Mouse (Mus musculus) gastrocnemius, postnatal 14 days (tissue): ENCODE measurements around the gene Map3k20. TPM values are rescaled to one million over a fixed set of nuclear protein-coding genes. Genes with fewer than 3 reads are reported as not detected.

Experiments used
- DNase-seq: peaks from one replicate; pipeline ENCODE4 v3.0.0; 2021; ENCODE audit warnings: mixed read lengths
- intact Hi-C: fragments of 180-260 bp; cut with DNase I; formaldehyde crosslinking; loops from one replicate; pipeline ENCODE4 v1.15.1; 2025; ENCODE audit warnings: low total_unique reads
- total RNA-seq, 2 experiments: library from RNA; stranded (reverse); gene quantifications; 2 replicates each; pipeline ENCODE4 v1.2.3; 2021

Gene Map3k20
- total RNA-seq, 2 experiments from 2014 or later: 270 to 292 TPM

- intact Hi-C loops: no loop called here
These were observed 170.8 kb downstream of the Map3k20 start for GRCm38 (mm10) chr2:72456189-72456588.

GRCm38 (mm10) chr2:72464376-72465014 is 179.1 kb downstream of the Map3k20 start:
- intact Hi-C loops: no loop called here
- no peak for DNase-seq

More at GRCm38 (mm10) chr2:72456189-72456588, 170.8 kb downstream of the Map3k20 start:
- no peak for DNase-seq

- DNase-seq: no peak
- intact Hi-C loops: no loop called here
These were observed 182.2 kb downstream of the Map3k20 start for GRCm38 (mm10) chr2:72467604-72468003.

GRCm38 (mm10) chr2:72471415-72472070 is 186.1 kb downstream of the Map3k20 start:
- no peak for DNase-seq
- intact Hi-C loops: no loop called here

GRCm38 (mm10) chr2:72474531-72475287 is 189.3 kb downstream of the Map3k20 start:
- intact Hi-C loops: no loop called here
- no peak for DNase-seq

- no peak for DNase-seq
- intact Hi-C loops: no loop called here
These were observed 190.0 kb downstream of the Map3k20 start for GRCm38 (mm10) chr2:72475423-72475796.

- DNase-seq: peak; percentile 67
- intact Hi-C loops: no loop called here
These were observed 190.5 kb downstream of the Map3k20 start, which contains the start of gene Cdca7 for GRCm38 (mm10) chr2:72475797-72476485. Gene Cdca7 (plus strand): TSS chr2:72476159.

GRCm38 (mm10) chr2:72476486-72477211 is 191.2 kb downstream of the Map3k20 start:
- DNase-seq: peak; percentile 17
- intact Hi-C loops: no loop called here

GRCm38 (mm10) chr2:72477221-72477620 is 191.8 kb downstream of the Map3k20 start:
- DNase-seq: no peak
- intact Hi-C loops: no loop called here

- no peak for DNase-seq
- intact Hi-C loops: no loop called here
These were observed 192.7 kb downstream of the Map3k20 start for GRCm38 (mm10) chr2:72478176-72478575.

GRCm38 (mm10) chr2:72478921-72479320 is 193.5 kb downstream of the Map3k20 start:
- intact Hi-C loops: no loop called here
- no peak for DNase-seq

GRCm38 (mm10) chr2:72479818-72480217 is 194.4 kb downstream of the Map3k20 start:
- DNase-seq: no peak
- intact Hi-C loops: no loop called here

- intact Hi-C loops: no loop called here
These were observed 206.2 kb downstream of the Map3k20 start for GRCm38 (mm10) chr2:72491650-72492049.

More at GRCm38 (mm10) chr2:72491650-72492049, 206.2 kb downstream of the Map3k20 start:
- no peak for DNase-seq

Other genes starting within 250 kb of the Map3k20 start
- 1 to 10 TPM; 1.0 to 2.4 TPM for gene Cdca7, start 190.5 kb downstream of the Map3k20 start, total RNA-seq